Comparison of ENCODE assay signal across 8 mouse cellular contexts in genomic region chr7:18873253-18873652, GRCm38 (mm10). TPM values are rescaled to one million over a fixed set of nuclear protein-coding genes. Genes with fewer than 3 reads are reported as not detected.
A peak's percentile ranks its signal among the peaks of the same experiment; 100 is the strongest.
DNase-seq lines count a peak whose midpoint lies in the region; ATAC-seq and TF ChIP-seq lines count a peak whose summit lies in the region.

No protein-coding gene starts in this region.

- H3K4me3 ChIP-seq in forebrain, embryonic 13.5 days, result peak overlapping the region; percentile 45
- peak overlapping the region; percentile 32; the same call in 1 of the 2 replicates for H3K4me3 ChIP-seq in lung, postnatal 0 days (ENCODE audit: low read depth, low read length)

- peaks cover 4% of the 10 kb centered on the region; the same call in 1 of the 2 replicates for H3K9me3 ChIP-seq in forebrain, embryonic 13.5 days (replicated peaks)
- no peaks in the 10 kb centered on the region for H3K9me3 ChIP-seq in lung, postnatal 0 days (ENCODE audit: low read length)

- H3K4me2 ChIP-seq in forebrain, embryonic 13.5 days, result peak overlapping the region; percentile 86
- H3K4me2 ChIP-seq in lung, postnatal 0 days (replicated peaks; ENCODE audit: low read depth, low read length), result peak overlapping the region; percentile 64

- no peaks in the 10 kb centered on the region for H3K36me3 ChIP-seq in forebrain, embryonic 13.5 days (ENCODE audit: poor library complexity, severe bottlenecking)
- no peaks in the 10 kb centered on the region for H3K36me3 ChIP-seq in lung, postnatal 0 days (ENCODE audit: insufficient read depth, low read length)

- under 1% methylated on average over 10 of the region's 10 CpGs for WGBS in forebrain, embryonic 13.5 days
- WGBS in lung, postnatal 0 days, result 0% methylated on average over 10 of the region's 10 CpGs

- peak; percentile 76; the same call in 1 of the 2 replicates for ATAC-seq in cerebellum, adult (ENCODE audit: insufficient number of reproducible peaks, low FRiP score, low TSS enrichment)
- ATAC-seq in forebrain, embryonic 13.5 days, result peak; percentile 81
- ATAC-seq in lung, postnatal 0 days, result peak; percentile 82

- TF ChIP-seq EP300 in lung, postnatal 0 days (IDR thresholded peaks at IDR 0.05), result no peak

- no peak overlapping the region for H3K27ac ChIP-seq in forebrain, embryonic 13.5 days
- no peak overlapping the region for H3K27ac ChIP-seq in lung, postnatal 0 days (ENCODE audit: low read length)

- H3K9ac ChIP-seq in forebrain, embryonic 13.5 days, result peak overlapping the region; percentile 63
- no peak overlapping the region for H3K9ac ChIP-seq in lung, postnatal 0 days (replicated peaks; ENCODE audit: low read depth)

- peak; percentile 93 for TF ChIP-seq CTCF in lung, postnatal 0 days (IDR thresholded peaks at IDR 0.05)

- DNase-seq in Muller cell, postnatal 12 days (ENCODE audit: inconsistent ontology term), result peak; percentile 88
- peak; percentile 71 to 74 for DNase-seq in heart, postnatal 36 days
- DNase-seq in layer of hippocampus, adult 18-20 months (ENCODE audit: low spot score in 2 of 2), result peak; percentile 50 to 75
- peak; percentile 90 for DNase-seq in lung, postnatal 0 days (ENCODE audit: low spot score)
- peak; percentile 88 for DNase-seq in retina, postnatal 1 day
- DNase-seq in yolk sac, embryonic 10.5 days (ENCODE audit: low spot score), result peak; percentile 77

- intact Hi-C loops in heart, postnatal 36 days (cut with DNase I), result loop anchor here (1.0 to 5.0 kb wide), 4 partner anchors 41 to 161 kb away; no protein-coding TSS in a partner anchor

- H3K27me3 ChIP-seq in forebrain, embryonic 13.5 days, result no peaks in the 10 kb centered on the region
- no peaks in the 10 kb centered on the region for H3K27me3 ChIP-seq in lung, postnatal 0 days (replicated peaks; ENCODE audit: insufficient read depth, low read length)

- H3K4me1 ChIP-seq in forebrain, embryonic 13.5 days, result peaks cover 4% of the 10 kb centered on the region; the same call in 1 of the 2 replicates
- H3K4me1 ChIP-seq in lung, postnatal 0 days (ENCODE audit: insufficient read depth, low read depth, low read length), result no peaks in the 10 kb centered on the region

RNA-seq across cellular contexts. Expression of gene Pglyrp1, which starts 2.1 kb away (rescaled TPM):
- 7.4 and 8.2 TPM in 2 replicates for polyA plus RNA-seq in forebrain, embryonic 13.5 days (2015; fragmentation: Nextera tagmentation; extraction: Ambion mirVana)
- total RNA-seq in heart, postnatal 36 days (2021), result 1 to 10 TPM; 1.4 to 1.6 TPM
- total RNA-seq in layer of hippocampus, adult 18-20 months (2021), result 10 to 100 TPM; 15.5 to 23.3 TPM
- 45.6 and 51.1 TPM in 2 replicates for polyA plus RNA-seq in lung, postnatal 0 days (2015; fragmentation: Nextera tagmentation; extraction: Ambion mirVana)

RNA-seq across cellular contexts. Expression of gene Mill2, which starts 33.5 kb away (rescaled TPM):
- 0.11 and 0.34 TPM in 2 replicates for polyA plus RNA-seq in forebrain, embryonic 13.5 days (2015; fragmentation: Nextera tagmentation; extraction: Ambion mirVana)
- total RNA-seq in heart, postnatal 36 days (2021), result 1 to 10 TPM; 5.8 to 6.3 TPM
- 1 to 10 TPM; 1.3 to 2.2 TPM for total RNA-seq in layer of hippocampus, adult 18-20 months (2021)
- 4.3 and 5.7 TPM in 2 replicates for polyA plus RNA-seq in lung, postnatal 0 days (2015; fragmentation: Nextera tagmentation; extraction: Ambion mirVana)

RNA-seq across cellular contexts. Expression of gene Ccdc61, which starts 37.0 kb away (rescaled TPM):
- 25.6 and 27.9 TPM in 2 replicates for polyA plus RNA-seq in forebrain, embryonic 13.5 days (2015; fragmentation: Nextera tagmentation; extraction: Ambion mirVana)
- total RNA-seq in heart, postnatal 36 days (2021), result 10 to 100 TPM in 1 of 2 experiments, 1 to 10 TPM in 1; 7.7 to 11.0 TPM
- 10 to 100 TPM; 10.4 to 10.9 TPM for total RNA-seq in layer of hippocampus, adult 18-20 months (2021)
- polyA plus RNA-seq in lung, postnatal 0 days (2015; fragmentation: Nextera tagmentation; extraction: Ambion mirVana), result 17.6 and 19.0 TPM in 2 replicates

RNA-seq across cellular contexts. Expression of gene Psg17, which starts 51.8 kb away (rescaled TPM):
- not detected in 2 replicates for polyA plus RNA-seq in forebrain, embryonic 13.5 days (2015; fragmentation: Nextera tagmentation; extraction: Ambion mirVana)
- total RNA-seq in heart, postnatal 36 days (2021), result not detected
- total RNA-seq in layer of hippocampus, adult 18-20 months (2021), result not detected
- not detected in 2 replicates for polyA plus RNA-seq in lung, postnatal 0 days (2015; fragmentation: Nextera tagmentation; extraction: Ambion mirVana)

RNA-seq across cellular contexts. Expression of gene Nova2, which starts 52.4 kb away (rescaled TPM):
- polyA plus RNA-seq in forebrain, embryonic 13.5 days (2015; fragmentation: Nextera tagmentation; extraction: Ambion mirVana), result 12.3 and 13.7 TPM in 2 replicates
- 1 to 10 TPM; 4.8 to 7.7 TPM for total RNA-seq in heart, postnatal 36 days (2021)
- 10 to 100 TPM; 76.3 to 79.4 TPM for total RNA-seq in layer of hippocampus, adult 18-20 months (2021)
- polyA plus RNA-seq in lung, postnatal 0 days (2015; fragmentation: Nextera tagmentation; extraction: Ambion mirVana), result 1.1 and 1.2 TPM in 2 replicates

Comparison
In these comparisons a context has a peak if more than half of its experiments do, and no peak if none do; other contexts are left out.
1. RNA of gene Pglyrp1, which starts 2.1 kb away (total RNA-seq): 15.5 to 23.3 TPM in layer of hippocampus, adult 18-20 months; 1.4 to 1.6 TPM in heart, postnatal 36 days; every median in the first group is over 4 times any median in the second.
2. Peak in every context shown above with its lines, with median percentiles within 50 percentile points of each other: DNase-seq and ATAC-seq.